Mouse (Mus musculus) frontal cortex, postnatal 10 days (tissue): Measurements from ENCODE around the gene Ift27.

Source experiments
- DNase-seq, 2 experiments: peaks; one replicate each; pipeline ENCODE4 v3.0.0; 2022; ENCODE audit warnings: low spot score in 2 of 2, mixed read lengths in 1 of 2

Ift27 gene

GRCm38 (mm10) chr15:78173972-78174886, at the start of gene Ift27:
Gene Ift27 (minus strand): TSS chr15:78174107.
- DNase-seq: peak; percentile 98 to 99

GRCm38 (mm10) chr15:78215269-78215668, 41.4 kb upstream of the Ift27 start:
- no peak for DNase-seq

- no peak for DNase-seq
Measured at GRCm38 (mm10) chr15:78211367-78211766, 37.5 kb upstream of the Ift27 start.

GRCm38 (mm10) chr15:78210203-78210602, 36.3 kb upstream of the Ift27 start:
- no peak for DNase-seq

- DNase-seq: no peak
Measured at GRCm38 (mm10) chr15:78206312-78206711, 32.4 kb upstream of the Ift27 start, which contains the start of gene Pvalb. Gene Pvalb (minus strand): TSS chr15:78206400.

- no peak for DNase-seq
Measured at GRCm38 (mm10) chr15:78205192-78205591, 31.3 kb upstream of the Ift27 start.

- peak in 1 of 2 experiments; percentile 62 for DNase-seq
Measured at GRCm38 (mm10) chr15:78204053-78204847, 30.3 kb upstream of the Ift27 start.

- no peak for DNase-seq
Measured at GRCm38 (mm10) chr15:78195096-78195880, 21.4 kb upstream of the Ift27 start.

GRCm38 (mm10) chr15:78194320-78194719, 20.4 kb upstream of the Ift27 start:
- DNase-seq: no peak

- DNase-seq: no peak
Measured at GRCm38 (mm10) chr15:78189636-78190035, 15.7 kb upstream of the Ift27 start.

GRCm38 (mm10) chr15:78188546-78188945, 14.6 kb upstream of the Ift27 start:
- no peak for DNase-seq

GRCm38 (mm10) chr15:78186906-78187305, 13.0 kb upstream of the Ift27 start:
- DNase-seq: no peak

- no peak for DNase-seq
Measured at GRCm38 (mm10) chr15:78185609-78186008, 11.7 kb upstream of the Ift27 start.

- DNase-seq: peak in 1 of 2 experiments; percentile 47
Measured at GRCm38 (mm10) chr15:78184855-78185254, 10.9 kb upstream of the Ift27 start.

- peak; percentile 65 to 69 for DNase-seq
Measured at GRCm38 (mm10) chr15:78181701-78182405, 7.9 kb upstream of the Ift27 start.

GRCm38 (mm10) chr15:78179775-78180174, 5.9 kb upstream of the Ift27 start:
- no peak for DNase-seq

- DNase-seq: peak; percentile 66 to 85
Measured at GRCm38 (mm10) chr15:78178397-78178796, 4.5 kb upstream of the Ift27 start.

GRCm38 (mm10) chr15:78177257-78177656, 3.4 kb upstream of the Ift27 start:
- no peak for DNase-seq

GRCm38 (mm10) chr15:78174887-78175245, 959 bp upstream of the Ift27 start:
- no peak for DNase-seq

GRCm38 (mm10) chr15:78172899-78173817, 749 bp downstream of the Ift27 start:
- no peak for DNase-seq
